Mouse (Mus musculus) ES-E14 (cell line): ENCODE measurements around the gene Pdgfa.

Experiments used
- CHD2 ChIP-seq: IDR thresholded peaks from 2 replicates; pipeline ENCODE4 v1.6.1; 2014; ENCODE audit warnings: mild to moderate bottlenecking, low read depth, low read length, inconsistent platforms
- HCFC1 ChIP-seq: IDR thresholded peaks from 2 replicates; pipeline ENCODE4 v1.6.1; 2012; ENCODE audit warnings: low read length, inconsistent platforms, borderline replicate concordance; ENCODE audit not compliant: insufficient read depth
- MAFK ChIP-seq: IDR thresholded peaks from 2 replicates; pipeline ENCODE4 v1.6.1; 2014; ENCODE audit warnings: mild to moderate bottlenecking, low read depth, low read length, inconsistent platforms; ENCODE audit not compliant: insufficient read depth
- ZC3H11A ChIP-seq: IDR thresholded peaks from 2 replicates; pipeline ENCODE4 v1.6.1; 2012; ENCODE audit warnings: low read depth, mild to moderate bottlenecking, inconsistent platforms, low read length, borderline replicate concordance
- ZNF384 ChIP-seq: IDR thresholded peaks from 2 replicates; pipeline ENCODE4 v1.6.1; 2012; ENCODE audit warnings: low read depth, low read length, inconsistent platforms

DNA sequence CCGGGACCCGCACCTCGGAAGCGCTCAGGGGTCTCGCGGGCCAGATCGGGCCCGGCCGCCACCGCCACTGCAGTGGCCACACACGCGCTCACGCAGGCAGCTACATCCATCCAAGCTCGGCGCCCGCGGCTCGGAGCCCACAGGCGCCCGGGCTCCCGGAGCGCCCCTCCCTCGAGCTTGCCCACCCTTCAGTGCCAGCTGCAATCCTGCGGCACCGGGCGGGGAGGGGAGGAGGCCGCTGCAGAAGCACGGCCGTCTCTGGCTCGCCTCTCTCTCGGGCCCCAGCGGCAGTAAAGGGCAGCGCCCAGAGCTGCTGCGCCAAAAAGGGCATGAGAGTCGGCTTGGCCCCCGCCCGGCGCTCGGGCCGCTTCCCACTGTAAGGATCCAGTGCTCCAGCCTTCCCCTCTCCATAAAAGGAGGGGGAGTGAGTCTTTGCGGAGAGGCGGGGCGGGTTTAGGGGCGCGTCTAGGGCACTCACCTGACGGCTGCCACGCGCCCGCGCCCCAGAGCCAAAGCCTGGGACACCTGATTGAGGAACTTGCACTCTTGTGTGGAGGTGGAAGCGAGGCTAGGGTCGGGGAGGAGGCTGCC lies 1.4 kb downstream of the Pdgfa start:
- TF ChIP-seq CHD2 = no peak
- no peak for TF ChIP-seq ZNF384
- no peak for TF ChIP-seq MAFK
- TF ChIP-seq ZC3H11A = no peak
- TF ChIP-seq HCFC1 = no peak
